Comparison of ENCODE assay signal across 8 mouse cellular contexts in the genomic region with DNA sequence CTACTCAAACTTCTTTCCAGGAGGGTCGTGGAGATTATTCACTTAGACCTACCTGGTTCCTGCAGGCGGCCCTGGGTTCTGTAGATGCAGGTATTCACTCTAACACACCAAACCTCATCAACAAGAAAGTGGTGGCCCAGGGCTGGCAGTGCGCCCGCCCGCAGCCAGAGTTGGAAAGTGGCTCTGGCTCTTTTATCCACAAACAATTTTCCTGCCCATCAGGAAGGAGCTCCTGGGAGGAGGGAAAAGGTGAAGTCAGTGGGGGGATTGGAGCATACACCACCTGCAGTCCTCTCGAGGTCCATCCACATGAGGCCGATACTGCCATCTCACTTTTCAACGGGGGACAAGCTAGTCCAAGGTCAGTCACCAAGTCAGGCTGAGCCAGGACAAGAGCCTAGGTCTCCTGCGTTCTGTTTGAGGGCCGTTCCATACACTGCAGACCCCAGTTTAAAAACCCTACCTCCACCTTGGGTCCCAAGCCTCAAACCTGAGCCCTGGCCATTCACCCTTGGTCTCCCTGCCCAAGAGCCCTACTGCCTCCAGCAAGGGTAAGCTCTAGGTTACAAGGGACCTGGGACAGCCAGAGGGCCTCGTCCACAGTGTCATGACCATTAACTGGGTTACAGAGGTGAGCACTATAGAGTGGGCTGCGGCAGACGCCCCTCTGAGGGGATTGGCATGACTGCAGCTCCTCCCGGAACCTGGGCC. TPM values are rescaled to one million over a fixed set of nuclear protein-coding genes. Genes with fewer than 3 reads are reported as not detected.
DNase-seq lines count a peak whose midpoint lies in the region; ATAC-seq and TF ChIP-seq lines count a peak whose summit lies in the region.

No protein-coding gene starts in this region.

- H3K4me2 ChIP-seq in neural tube, embryonic 11.5 days (ENCODE audit: low read depth) = peak overlapping the region; percentile 95
- peak overlapping the region; percentile 72 for H3K4me2 ChIP-seq in intestine, postnatal 0 days (replicated peaks; ENCODE audit: low read depth)

- peak overlapping the region; percentile 86 for H3K9ac ChIP-seq in neural tube, embryonic 11.5 days (ENCODE audit: low read length)
- peak overlapping the region; percentile 77 for H3K9ac ChIP-seq in intestine, postnatal 0 days (ENCODE audit: low read depth, low read length)

- H3K4me3 ChIP-seq in neural tube, embryonic 11.5 days (ENCODE audit: low read depth, low read length) = peak overlapping the region; percentile 86
- peak overlapping the region; percentile 56 for H3K4me3 ChIP-seq in cortical plate, adult 2 months (ENCODE audit: insufficient read depth, low read length)
- peak overlapping the region; percentile 53 for H3K4me3 ChIP-seq in intestine, postnatal 0 days (ENCODE audit: low read depth, low read length)

- no peak for TF ChIP-seq CTCF in cortical plate, adult 2 months (IDR thresholded peaks at IDR 0.05; ENCODE audit: extremely low read depth, insufficient read depth, low read length)
- TF ChIP-seq CTCF in intestine, postnatal 0 days (IDR thresholded peaks at IDR 0.05; ENCODE audit: low read depth) = no peak

- peak overlapping the region; percentile 70 for H3K27ac ChIP-seq in neural tube, embryonic 11.5 days (ENCODE audit: low read depth, low read length)
- peak overlapping the region; percentile 92; the same call in 1 of the 2 replicates for H3K27ac ChIP-seq in cortical plate, adult 2 months (ENCODE audit: insufficient read depth, low read length)
- H3K27ac ChIP-seq in intestine, postnatal 0 days (ENCODE audit: low read depth, low read length) = peak overlapping the region; percentile 89

- WGBS in neural tube, embryonic 11.5 days = 44% methylated on average over 14 of the region's 14 CpGs
- WGBS in intestine, postnatal 0 days = 35% methylated on average over 14 of the region's 14 CpGs

- peaks cover 2% of the 10 kb centered on the region for H3K36me3 ChIP-seq in neural tube, embryonic 11.5 days (ENCODE audit: control insufficient read depth, insufficient read depth, low read length)
- H3K36me3 ChIP-seq in intestine, postnatal 0 days (ENCODE audit: control insufficient read depth, insufficient read depth) = peaks cover 40% of the 10 kb centered on the region

- no peak for TF ChIP-seq POLR2A in cortical plate, adult 2 months (IDR thresholded peaks at IDR 0.05; ENCODE audit: extremely low read depth, insufficient read depth, low read length)

- no peak for DNase-seq in neural tube, embryonic 11.5 days (ENCODE audit: low spot score)
- no peak for DNase-seq in neural tube, embryonic 10.5 days (ENCODE audit: extremely low spot score, low spot score)
- peak; percentile 48 for DNase-seq in naive thymus-derived CD4-positive, alpha-beta T cell, adult 2 months (ENCODE audit: low read depth)
- no peak for DNase-seq in gastrocnemius, postnatal 4 days (ENCODE audit: low spot score in 2 of 2)
- DNase-seq in embryo, embryonic 10.5 days (ENCODE audit: low spot score) = no peak
- DNase-seq in thymus, postnatal 36 days = no peak

- no peaks in the 10 kb centered on the region for H3K27me3 ChIP-seq in neural tube, embryonic 11.5 days (ENCODE audit: control insufficient read depth, insufficient read depth, low read length)
- no peaks in the 10 kb centered on the region for H3K27me3 ChIP-seq in intestine, postnatal 0 days (replicated peaks; ENCODE audit: control insufficient read depth, insufficient read depth, low read length)

- peaks cover 3% of the 10 kb centered on the region; the same call in 1 of the 2 replicates for H3K4me1 ChIP-seq in neural tube, embryonic 11.5 days (ENCODE audit: control insufficient read depth, insufficient read depth, low read length)
- no peaks in the 10 kb centered on the region for H3K4me1 ChIP-seq in cortical plate, adult 2 months (ENCODE audit: control insufficient read depth, insufficient read depth, low read length)
- H3K4me1 ChIP-seq in intestine, postnatal 0 days (replicated peaks; ENCODE audit: control insufficient read depth, insufficient read depth, low read length) = no peaks in the 10 kb centered on the region

- no peaks in the 10 kb centered on the region for H3K9me3 ChIP-seq in neural tube, embryonic 11.5 days (ENCODE audit: control insufficient read depth, low read length)
- H3K9me3 ChIP-seq in intestine, postnatal 0 days (ENCODE audit: control insufficient read depth) = no peaks in the 10 kb centered on the region

- ATAC-seq in neural tube, embryonic 11.5 days (ENCODE audit: insufficient read depth, low FRiP score, low TSS enrichment) = no peak
- no peak for ATAC-seq in intestine, postnatal 0 days

RNA-seq across cellular contexts. Expression of a gene that starts 0.8 kb away (rescaled TPM):
- 9.6 and 12.1 TPM in 2 replicates for polyA plus RNA-seq in neural tube, embryonic 11.5 days (2014; fragmentation: Nextera tagmentation; extraction: Ambion mirVana)
- 34.7 and 34.8 TPM in 2 replicates for polyA plus RNA-seq in cortical plate, adult 2 months (2012; rRNA removed)
- polyA plus RNA-seq in intestine, postnatal 0 days (2015; fragmentation: Nextera tagmentation; extraction: Ambion mirVana) = 76.3 and 80.0 TPM in 2 replicates
- 10 to 100 TPM; 12.9 to 17.5 TPM for total RNA-seq in gastrocnemius, postnatal 4 days (2021)
